Comparison of ENCODE assay signal across 9 mouse cellular contexts in genomic region chr9:72693081-72693696, GRCm38 (mm10). TPM values are rescaled to one million over a fixed set of nuclear protein-coding genes. Genes with fewer than 3 reads are reported as not detected.
DNase-seq lines count a peak whose midpoint lies in the region; ATAC-seq lines count a peak whose summit lies in the region.
"Had no signal": no experiment of that assay in that cellular context is flagged by ENCODE, and none has a peak within 500 bp of the region (broad histone marks: within the 10 kb centered on the region; RNA-seq: fewer than 3 reads in every experiment).

No protein-coding gene starts in this region.

- 0 out of 2 replicates have a peak, but pooled peaks cover 3% of the 10 kb centered on the region for H3K4me1 ChIP-seq in kidney, embryonic 14.5 days (ENCODE audit: control insufficient read depth, insufficient read depth, low read length)
- peaks cover 29% of the 10 kb centered on the region for H3K4me1 ChIP-seq in kidney, embryonic 16.5 days (ENCODE audit: insufficient read depth, low read length)
- H3K4me1 ChIP-seq in brown adipose tissue, adult 24 weeks (ENCODE audit: control insufficient read depth, insufficient read depth, insufficient read length, low read length) = peaks cover 20% of the 10 kb centered on the region

- no peak overlapping the region for H3K4me3 ChIP-seq in kidney, embryonic 14.5 days (ENCODE audit: low read length)
- no peak overlapping the region for H3K4me3 ChIP-seq in kidney, embryonic 16.5 days (ENCODE audit: low read length)
- no peak overlapping the region for H3K4me3 ChIP-seq in brown adipose tissue, adult 24 weeks (ENCODE audit: insufficient read depth, low read depth, low read length)
- H3K4me3 ChIP-seq: megakaryocyte, embryonic 14.5 days had no signal

- 47% methylated on average over 24 of the region's 24 CpGs for WGBS in kidney, embryonic 14.5 days
- WGBS in kidney, embryonic 16.5 days = 38% methylated on average over 24 of the region's 24 CpGs

- H3K27me3 ChIP-seq in kidney, embryonic 14.5 days (ENCODE audit: control insufficient read depth, insufficient read depth, low read length) = no peaks in the 10 kb centered on the region
- no peaks in the 10 kb centered on the region for H3K27me3 ChIP-seq in kidney, embryonic 16.5 days (ENCODE audit: insufficient read depth, low read length)
- H3K27me3 ChIP-seq: megakaryocyte, embryonic 14.5 days had no signal

- ATAC-seq in kidney, embryonic 14.5 days (ENCODE audit: low FRiP score, low TSS enrichment) = 0 out of 2 replicates have a peak, but pooled peaks have one; percentile 32
- no peak for ATAC-seq in kidney, embryonic 16.5 days (ENCODE audit: low FRiP score, low TSS enrichment)

- H3K4me2 ChIP-seq in kidney, embryonic 14.5 days (replicated peaks; ENCODE audit: low read depth, low read length) = no peak overlapping the region
- H3K4me2 ChIP-seq in kidney, embryonic 16.5 days (replicated peaks; ENCODE audit: low read depth, low read length) = no peak overlapping the region

- H3K9me3 ChIP-seq in kidney, embryonic 14.5 days (ENCODE audit: control insufficient read depth, low read length) = no peaks in the 10 kb centered on the region
- H3K9me3 ChIP-seq in kidney, embryonic 16.5 days (ENCODE audit: low read length) = no peaks in the 10 kb centered on the region
- H3K9me3 ChIP-seq: megakaryocyte, embryonic 14.5 days had no signal

- no peak overlapping the region for H3K27ac ChIP-seq in kidney, embryonic 14.5 days (ENCODE audit: low read depth, low read length)
- H3K27ac ChIP-seq in kidney, embryonic 16.5 days (ENCODE audit: low read length) = no peak overlapping the region
- H3K27ac ChIP-seq in brown adipose tissue, adult 24 weeks (replicated peaks; ENCODE audit: low read depth, low read length) = peak overlapping the region; percentile 32

- no peak overlapping the region for H3K9ac ChIP-seq in kidney, embryonic 14.5 days (ENCODE audit: low read depth, low read length)
- H3K9ac ChIP-seq in kidney, embryonic 16.5 days (replicated peaks; ENCODE audit: low read length) = no peak overlapping the region

- peaks cover 86% of the 10 kb centered on the region for H3K36me3 ChIP-seq in kidney, embryonic 14.5 days (ENCODE audit: control insufficient read depth, insufficient read depth, low read length)
- peaks cover 59% of the 10 kb centered on the region for H3K36me3 ChIP-seq in kidney, embryonic 16.5 days (ENCODE audit: insufficient read depth, low read length)

- DNase-seq in adrenal gland, adult 2 months = peak; percentile 59
- no peak for DNase-seq in adrenal gland, postnatal 25 days
- peak; percentile 29 to 40 for DNase-seq in kidney, postnatal 4 days
- no peak for DNase-seq in thymus, postnatal 10 days (ENCODE audit: low spot score in 2 of 2)
- no peak for DNase-seq in thymus, postnatal 4 days

RNA-seq across cellular contexts. Expression of gene Nedd4, which starts 31.0 kb away (rescaled TPM):
- 100 to 1,000 TPM; 393 to 436 TPM for total RNA-seq in adrenal gland, adult 2 months (2021)
- 139 and 169 TPM in 2 replicates for polyA plus RNA-seq in adrenal gland, adult 2 months (2012; rRNA removed)
- 418 and 467 TPM in 2 replicates for total RNA-seq in adrenal gland, postnatal 25 days (2021)
- polyA plus RNA-seq in kidney, embryonic 14.5 days (2014; fragmentation: Nextera tagmentation; extraction: Ambion mirVana) = 448 and 806 TPM in 2 replicates
- 652 and 684 TPM in 2 replicates for polyA plus RNA-seq in kidney, embryonic 16.5 days (2015; fragmentation: Nextera tagmentation; extraction: Ambion mirVana)
- polyA plus RNA-seq in brown adipose tissue, adult 24 weeks (2012; ENCODE audit: insufficient read depth, insufficient read length, missing spikeins) = 162 and 164 TPM in 2 replicates

Comparison
In these comparisons a context has a peak if more than half of its experiments do, and no peak if none do; other contexts are left out.
1. DNase-seq: peak in adrenal gland, adult 2 months (single experiment) and kidney, postnatal 4 days (2 of 2); none in adrenal gland, postnatal 25 days (single experiment), thymus, postnatal 10 days (0 of 2) and thymus, postnatal 4 days (single experiment).